Comparison of ENCODE assay signal across 7 mouse cellular contexts in the genomic region with DNA sequence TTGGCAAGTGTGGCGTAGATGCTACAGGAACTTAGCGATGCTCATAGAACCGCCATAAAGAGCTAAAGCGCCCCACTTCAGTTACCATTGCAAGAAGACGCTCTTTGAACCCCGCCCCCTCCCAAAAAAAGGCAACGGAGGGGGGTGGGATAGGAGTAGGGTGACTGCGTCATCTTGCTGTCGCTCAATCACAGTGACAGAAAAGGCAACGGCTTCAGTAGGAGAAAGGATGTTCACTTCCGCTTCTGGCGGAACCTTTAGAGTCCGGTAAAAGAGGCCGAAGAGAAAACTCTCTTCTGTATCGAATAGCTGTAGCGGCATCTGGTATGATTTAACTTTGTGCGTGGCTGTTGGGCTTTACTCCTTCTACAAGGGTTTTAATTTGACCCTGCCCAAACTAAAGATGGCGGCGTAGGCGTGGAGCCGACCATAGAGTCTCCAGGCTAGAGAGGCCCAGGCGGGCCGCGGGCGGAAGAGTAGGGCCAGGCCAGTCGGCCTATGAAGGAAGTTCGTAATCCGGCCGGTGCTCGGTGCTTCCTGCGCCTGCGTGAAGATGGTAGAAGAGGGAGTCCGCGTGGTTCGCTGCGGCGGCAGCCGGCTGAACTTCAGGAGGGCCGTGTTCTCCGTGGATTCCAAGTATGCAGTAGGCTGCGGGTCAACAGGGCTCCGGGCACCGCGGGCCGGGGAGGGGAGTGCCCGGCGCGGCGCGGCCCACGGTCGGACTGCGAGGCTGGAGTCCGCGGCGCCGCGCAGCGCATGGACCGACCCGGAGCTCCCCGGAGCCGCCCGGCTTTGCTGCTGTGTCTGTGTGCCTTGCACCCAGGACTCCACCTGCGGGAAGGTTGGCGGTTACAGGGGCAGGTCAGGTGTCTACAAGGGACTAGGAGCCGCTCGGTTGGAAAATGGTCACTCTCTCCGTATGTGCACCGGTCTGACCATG. TPM values are rescaled to one million over a fixed set of nuclear protein-coding genes. Genes with fewer than 3 reads are reported as not detected.
DNase-seq lines count a peak whose midpoint lies in the region; ATAC-seq lines count a peak whose summit lies in the region.

A gene (plus strand): TSS at position 198 of the 940 bp plus-strand sequence.

- intact Hi-C loops in left cerebral cortex, postnatal 36 days (cut with DNase I): no loop called here

- ATAC-seq in intestine, embryonic 16.5 days: peak; percentile 100
- ATAC-seq in midbrain, embryonic 11.5 days (ENCODE audit: low FRiP score): peak; percentile 100

- H3K9ac ChIP-seq in intestine, embryonic 16.5 days (ENCODE audit: low read depth, low read length): peak within 1 kb of the TSS; percentile 92
- H3K9ac ChIP-seq in midbrain, embryonic 11.5 days (ENCODE audit: low read length): peak within 1 kb of the TSS; percentile 91

- no peaks in the 10 kb centered on the region for H3K36me3 ChIP-seq in intestine, embryonic 16.5 days (ENCODE audit: control insufficient read depth, insufficient read depth, low read length)
- no peaks in the 10 kb centered on the region for H3K36me3 ChIP-seq in midbrain, embryonic 11.5 days (ENCODE audit: control insufficient read depth, insufficient read depth, low read length)

- peak within 1 kb of the TSS; percentile 88 for H3K4me3 ChIP-seq in intestine, embryonic 16.5 days (ENCODE audit: low read length)
- peak within 1 kb of the TSS; percentile 84 for H3K4me3 ChIP-seq in midbrain, embryonic 11.5 days (ENCODE audit: low read depth, low read length)

- under 1% methylated on average over 70 of the region's 70 CpGs for WGBS in intestine, embryonic 16.5 days
- under 1% methylated on average over 70 of the region's 70 CpGs for WGBS in midbrain, embryonic 11.5 days

- H3K27me3 ChIP-seq in intestine, embryonic 16.5 days (replicated peaks; ENCODE audit: control insufficient read depth, insufficient read depth, low read length): no peaks in the 10 kb centered on the region
- H3K27me3 ChIP-seq in midbrain, embryonic 11.5 days (ENCODE audit: control insufficient read depth, insufficient read depth, low read length): no peaks in the 10 kb centered on the region

- H3K4me1 ChIP-seq in intestine, embryonic 16.5 days (ENCODE audit: control insufficient read depth, insufficient read depth, low read length): peaks cover 8% of the 10 kb centered on the region; the same call in 1 of the 2 replicates
- H3K4me1 ChIP-seq in midbrain, embryonic 11.5 days (ENCODE audit: control insufficient read depth, insufficient read depth, low read length): no peaks in the 10 kb centered on the region

- DNase-seq in adrenal gland, adult 8-10 months: peak; percentile 92
- peak; percentile 95 for DNase-seq in embryo, embryonic 9.5 days (ENCODE audit: extremely low spot score)
- peak; percentile 85 to 94 for DNase-seq in gastrocnemius, postnatal 4 days (ENCODE audit: low spot score in 2 of 2)
- DNase-seq in left cerebral cortex, postnatal 36 days (ENCODE audit: low spot score in 2 of 2): peak; percentile 95 to 97
- peak; percentile 99 for DNase-seq in midbrain, embryonic 11.5 days (ENCODE audit: low spot score, missing footprints)
- peak; percentile 92 for DNase-seq in skeletal muscle tissue, adult 2 months (ENCODE audit: low read depth, low spot score)

- H3K4me2 ChIP-seq in intestine, embryonic 16.5 days (ENCODE audit: low read depth, low read length): peak within 1 kb of the TSS; percentile 69
- H3K4me2 ChIP-seq in midbrain, embryonic 11.5 days: peak within 1 kb of the TSS; percentile 78

- H3K9me3 ChIP-seq in intestine, embryonic 16.5 days (ENCODE audit: control insufficient read depth, low read length): no peaks in the 10 kb centered on the region
- no peaks in the 10 kb centered on the region for H3K9me3 ChIP-seq in midbrain, embryonic 11.5 days (ENCODE audit: control insufficient read depth, low read length)

- peak within 1 kb of the TSS; percentile 95 for H3K27ac ChIP-seq in intestine, embryonic 16.5 days (ENCODE audit: low read length)
- peak within 1 kb of the TSS; percentile 55 for H3K27ac ChIP-seq in midbrain, embryonic 11.5 days (ENCODE audit: low read depth, low read length)

RNA-seq across cellular contexts. Expression of the gene that starts here (rescaled TPM):
- 10 to 100 TPM; 41.5 to 52.6 (median 46.2) TPM for total RNA-seq in adrenal gland, adult 8-10 months (2022)
- total RNA-seq in gastrocnemius, postnatal 4 days (2021): 10 to 100 TPM; 25.3 to 26.1 TPM
- polyA plus RNA-seq in intestine, embryonic 16.5 days (2015; fragmentation: Nextera tagmentation; extraction: Ambion mirVana): 45.4 and 51.3 TPM in 2 replicates
- total RNA-seq in left cerebral cortex, postnatal 36 days (2021): 10 to 100 TPM; 37.4 to 45.1 TPM
- 80.8 and 92.4 TPM in 2 replicates for polyA plus RNA-seq in midbrain, embryonic 11.5 days (2014; fragmentation: Nextera tagmentation; extraction: Ambion mirVana)

Comparison
In these comparisons a context has a peak if more than half of its experiments do, and no peak if none do; other contexts are left out.
1. Peak in every context shown above with its lines: DNase-seq, ATAC-seq, H3K4me3 ChIP-seq and H3K27ac ChIP-seq.